Mouse (Mus musculus) heart, postnatal 0 days (tissue): Measurements from ENCODE around the gene Kyat1.

ENCODE experiments used
- CTCF ChIP-seq: IDR thresholded peaks from 2 replicates; pipeline ENCODE4 v1.5.1; 2016; ENCODE audit warnings: antibody characterized with exemption, control low read depth, low read depth
- EP300 ChIP-seq: IDR thresholded peaks from 2 replicates; pipeline ENCODE4 v1.6.1; 2016; ENCODE audit warnings: antibody characterized with exemption, low read depth

DNA sequence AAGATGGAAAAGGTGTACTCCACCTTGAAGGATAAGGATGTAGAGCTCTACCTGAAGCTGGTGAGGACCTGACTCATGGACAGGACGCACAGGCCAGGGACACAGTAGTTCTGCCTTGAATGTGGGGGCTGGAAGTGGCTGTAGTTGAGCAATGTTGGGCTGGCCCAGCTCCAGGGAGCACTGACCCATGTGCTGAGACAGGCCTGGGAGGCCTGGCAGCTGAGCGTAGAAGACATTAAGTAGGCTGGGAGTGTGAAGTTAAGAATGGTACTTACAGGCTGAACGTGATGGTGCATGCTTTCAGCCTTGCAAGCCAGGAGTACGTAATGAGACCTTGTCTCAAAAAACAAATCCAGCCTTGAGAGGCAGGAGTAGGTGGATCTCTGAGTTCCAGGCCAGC is 58.2 kb downstream of the Kyat1 start:
- no peak for TF ChIP-seq CTCF
- TF ChIP-seq EP300: no peak
